Mouse (Mus musculus) testis, adult 2 months (tissue): ENCODE measurements around the gene Procr. TPM values are rescaled to one million over a fixed set of nuclear protein-coding genes. Genes with fewer than 3 reads are reported as not detected.

Experiments
- H3K27ac ChIP-seq: fragments of 200-500 bp; 2 replicates; pipeline ENCODE4 v1.5.1; 2012; ENCODE audit warnings: low read depth, low read length; ENCODE audit not compliant: control insufficient read depth, insufficient read depth
- H3K27me3 ChIP-seq: fragments of 200-500 bp; 2 replicates; pipeline ENCODE4 v1.6.1; 2012; ENCODE audit warnings: mild to moderate bottlenecking, low read length, moderate library complexity; ENCODE audit not compliant: control insufficient read depth, insufficient read depth
- H3K36me3 ChIP-seq: fragments of 200-500 bp; 2 replicates; pipeline ENCODE4 v1.6.1; 2012; ENCODE audit warnings: mild to moderate bottlenecking, low read length; ENCODE audit not compliant: control insufficient read depth, insufficient read depth
- H3K4me1 ChIP-seq: fragments of 200-500 bp; 2 replicates; pipeline ENCODE4 v1.6.1; 2012; ENCODE audit warnings: low read length; ENCODE audit not compliant: control insufficient read depth, insufficient read depth
- H3K4me3 ChIP-seq: fragments of 200-500 bp; 2 replicates; pipeline ENCODE4 v1.5.1; 2012; ENCODE audit warnings: low read depth, mild to moderate bottlenecking, low read length, moderate library complexity, mixed read lengths; ENCODE audit not compliant: control insufficient read depth
- CTCF ChIP-seq: fragments of 200-500 bp; IDR thresholded peaks from 2 replicates; pipeline ENCODE4 v1.5.1; 2012; ENCODE audit warnings: low read depth, mild to moderate bottlenecking, inconsistent platforms, low read length, moderate library complexity; ENCODE audit not compliant: control insufficient read depth, insufficient read depth, insufficient replicate concordance
- POLR2A ChIP-seq: fragments of 200-500 bp; IDR thresholded peaks from 2 replicates; pipeline ENCODE4 v1.6.1; 2012; ENCODE audit warnings: low read depth, mild to moderate bottlenecking, inconsistent platforms, low read length, moderate library complexity; ENCODE audit not compliant: control insufficient read depth
- polyA plus RNA-seq: library from polyadenylated mRNA; depleted of rRNA; stranded (reverse); fragments of >200 nt; gene quantifications from 2 replicates; pipeline ENCODE4 v1.2.3, GENCODE M21; 2012

Procr gene
- polyA plus RNA-seq, 1 experiment = 0.22 TPM

DNA sequence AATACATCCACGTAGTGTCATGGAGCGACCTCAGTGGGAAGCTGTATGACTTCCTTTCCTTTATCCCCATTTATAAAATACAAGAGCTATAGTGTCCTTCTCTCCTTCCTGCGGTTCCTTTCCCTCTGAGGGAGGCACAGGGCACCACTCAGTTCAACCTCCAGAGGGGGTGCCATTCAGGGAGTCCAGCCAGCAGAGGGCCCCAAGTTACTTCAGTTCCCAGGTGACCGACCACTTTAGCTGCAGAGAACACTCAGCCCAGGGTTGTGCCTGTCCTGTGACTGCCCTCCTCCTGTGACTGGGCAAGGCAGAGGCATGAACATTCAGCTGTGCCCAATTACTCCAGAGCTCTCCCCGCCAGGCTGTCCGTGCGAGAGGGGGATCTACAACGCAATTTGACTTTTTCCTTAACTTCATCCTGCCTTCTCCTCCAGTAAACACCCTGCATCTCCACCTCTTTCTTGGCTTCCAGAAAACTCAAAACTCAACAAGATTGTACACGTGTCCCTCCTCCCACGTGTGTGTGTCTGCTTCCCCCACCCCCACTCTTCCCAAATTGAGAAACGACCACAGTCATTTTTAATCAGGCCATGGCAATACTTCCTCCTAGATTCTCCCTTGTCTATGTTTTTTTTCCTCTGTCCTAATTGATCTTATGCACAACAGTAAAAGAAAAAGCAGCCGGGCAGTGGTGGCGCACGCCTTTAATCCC is 6.1 kb downstream of the Procr start:
- H3K27ac ChIP-seq = no peak overlapping the region
- 0 out of 2 replicates have a peak, but pooled peaks cover 4% of the 10 kb centered on the region for H3K27me3 ChIP-seq
- peaks cover 8% of the 10 kb centered on the region for H3K4me1 ChIP-seq
- no peak overlapping the region for H3K4me3 ChIP-seq
- no peak for TF ChIP-seq POLR2A
- no peak for TF ChIP-seq CTCF
- H3K36me3 ChIP-seq = no peaks in the 10 kb centered on the region

DNA sequence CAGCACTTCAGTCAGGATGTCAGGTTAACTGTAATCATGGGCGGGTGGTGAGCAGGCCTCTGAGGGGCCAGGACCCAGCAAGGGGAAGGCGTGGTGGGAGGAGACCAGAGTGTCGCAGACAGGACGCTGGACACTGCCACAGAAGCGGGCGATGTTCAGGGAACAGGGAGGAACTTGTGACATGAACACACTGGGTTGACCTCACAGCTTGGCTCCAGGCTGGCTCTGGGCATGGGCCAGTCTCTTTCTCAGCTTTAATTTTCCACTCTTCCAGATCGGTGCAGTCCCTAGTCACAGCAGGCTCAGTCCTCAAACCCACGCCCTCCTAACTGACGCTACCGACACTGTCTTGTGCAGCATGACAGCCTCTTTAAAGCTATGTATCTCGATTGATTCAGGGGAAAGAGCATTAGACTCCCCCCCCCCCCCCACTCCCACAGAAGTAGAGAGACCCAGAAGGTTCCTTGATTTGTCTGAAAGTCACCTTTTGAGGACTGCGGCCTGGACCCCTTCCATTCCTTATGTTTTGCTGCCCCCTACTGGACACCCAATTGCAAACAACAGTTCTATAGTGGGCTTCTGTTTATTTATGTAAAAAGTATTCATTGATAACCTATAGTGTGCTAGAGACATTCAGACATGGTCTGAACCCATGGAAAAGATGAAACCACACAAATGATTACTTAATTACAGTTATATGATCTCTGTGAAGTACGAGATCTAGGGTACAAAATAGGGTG is 13.9 kb downstream of the Procr start:
- H3K27me3 ChIP-seq = no peaks in the 10 kb centered on the region
- H3K27ac ChIP-seq = no peak overlapping the region
- peaks cover 3% of the 10 kb centered on the region for H3K4me1 ChIP-seq
- no peak overlapping the region for H3K4me3 ChIP-seq
- no peaks in the 10 kb centered on the region for H3K36me3 ChIP-seq
- no peak for TF ChIP-seq POLR2A
- no peak for TF ChIP-seq CTCF

DNA sequence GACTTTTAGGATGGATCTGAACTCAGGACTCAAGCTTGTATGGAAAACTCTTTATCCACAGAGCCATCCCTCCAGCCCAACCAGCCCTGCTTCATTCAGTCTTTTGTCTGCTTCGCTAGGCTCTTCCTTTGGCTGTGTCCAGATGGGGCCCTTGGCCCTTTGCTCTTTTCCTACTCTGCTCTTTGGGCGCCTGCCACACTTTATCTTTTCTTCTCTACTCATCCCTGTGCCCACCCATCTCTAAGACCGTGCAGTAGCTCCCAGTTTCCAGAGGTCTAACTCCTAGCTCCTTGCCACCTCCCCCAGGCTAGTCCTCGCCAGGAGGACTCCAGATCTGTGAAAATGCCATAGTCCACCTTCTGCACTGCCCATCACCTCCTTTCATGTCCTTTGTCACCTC is 22.7 kb downstream of the Procr start:
- no peak overlapping the region for H3K27ac ChIP-seq
- H3K4me1 ChIP-seq = peaks cover 10% of the 10 kb centered on the region
- no peak overlapping the region for H3K4me3 ChIP-seq
- peaks cover 5% of the 10 kb centered on the region for H3K27me3 ChIP-seq
- H3K36me3 ChIP-seq = no peaks in the 10 kb centered on the region
- TF ChIP-seq CTCF (no peak), POLR2A (no peak)

DNA sequence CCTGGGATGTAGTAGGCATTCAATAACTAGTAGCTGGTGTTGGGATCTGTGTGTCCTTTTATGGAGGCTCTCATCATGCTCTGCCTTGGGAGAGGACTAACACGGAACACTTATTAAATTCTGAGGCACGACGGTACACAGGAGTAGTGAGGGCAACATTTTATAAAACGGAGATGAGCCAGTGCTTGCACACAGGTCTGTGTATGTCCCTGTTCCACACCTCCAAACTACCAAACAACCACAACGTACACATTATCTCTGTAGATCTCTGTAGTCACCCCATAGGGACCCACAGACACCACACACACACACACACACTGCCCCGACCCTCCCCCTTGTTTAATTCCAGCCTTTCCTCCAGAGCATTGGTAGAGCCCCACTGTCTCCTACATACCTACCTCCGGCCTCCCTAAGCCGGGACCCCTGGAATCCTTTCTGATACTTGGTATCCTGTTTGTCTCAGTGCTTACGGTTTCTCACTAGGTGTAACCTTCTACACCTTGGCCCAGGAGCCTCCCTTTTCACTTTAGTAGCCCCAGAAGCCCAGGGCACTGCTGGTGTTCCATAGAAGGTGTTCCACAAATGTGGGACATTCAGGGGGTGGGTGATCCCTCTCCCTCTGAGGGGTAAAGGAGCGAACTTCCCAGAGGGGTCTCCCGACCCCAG is 23.5 kb downstream of the Procr start:
- Histone ChIP-seq H3K36me3 (no peaks in the 10 kb centered on the region), H3K27ac (no peak overlapping the region), H3K4me3 (no peak overlapping the region; the same call in 1 of the 2 replicates), H3K27me3 (peaks cover 5% of the 10 kb centered on the region), H3K4me1 (peaks cover 10% of the 10 kb centered on the region)
- no peak for TF ChIP-seq POLR2A
- no peak for TF ChIP-seq CTCF

DNA sequence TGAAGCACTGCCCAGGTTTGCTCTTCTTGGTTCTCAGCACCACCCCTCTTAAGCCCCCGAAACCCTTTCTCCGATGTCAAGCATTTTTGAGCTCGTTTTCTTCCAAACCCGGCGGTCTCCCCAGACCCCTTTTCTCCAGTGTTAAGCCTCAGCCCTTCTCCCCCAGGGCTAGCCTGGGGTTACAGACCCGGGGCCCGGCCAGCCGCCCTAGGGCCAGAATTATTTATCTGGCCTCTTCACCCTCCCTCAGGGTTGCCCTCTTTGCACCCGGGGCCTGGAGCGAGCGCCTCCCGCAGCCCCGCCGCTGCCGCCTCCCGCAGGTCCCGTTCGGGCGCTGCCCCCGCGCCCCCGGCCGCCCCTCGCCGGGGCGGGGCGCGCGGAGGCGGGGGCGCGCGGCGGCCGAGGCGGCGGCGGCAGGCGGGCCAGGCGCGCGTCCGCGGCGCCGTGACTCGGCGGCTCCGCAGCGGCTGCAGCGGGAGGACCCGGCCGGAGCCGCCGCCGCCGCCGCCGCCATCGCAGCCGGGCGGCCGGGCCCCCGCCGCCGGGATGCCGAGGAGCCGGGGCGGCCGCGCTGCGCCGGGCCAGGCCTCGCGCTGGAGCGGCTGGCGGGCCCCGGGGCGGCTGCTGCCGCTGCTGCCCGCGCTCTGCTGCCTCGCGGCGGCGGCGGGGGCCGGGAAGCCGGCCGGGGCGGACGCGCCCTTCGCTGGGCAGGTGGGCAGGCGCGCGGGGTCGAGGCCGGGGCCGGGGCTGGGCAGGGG is 24.2 kb downstream of the Procr start, which contains the start of gene Mmp24:
Mmp24 (plus strand) TSS at position 416 of the 758 bp plus-strand sequence.
- Histone ChIP-seq H3K36me3 (no peaks in the 10 kb centered on the region), H3K4me1 (peaks cover 10% of the 10 kb centered on the region), H3K27ac (no peak within 1 kb of the TSS), H3K4me3 (peak within 1 kb of the TSS; percentile 87), H3K27me3 (peaks cover 5% of the 10 kb centered on the region)
- TF ChIP-seq POLR2A (no peak), CTCF (no peak)

DNA sequence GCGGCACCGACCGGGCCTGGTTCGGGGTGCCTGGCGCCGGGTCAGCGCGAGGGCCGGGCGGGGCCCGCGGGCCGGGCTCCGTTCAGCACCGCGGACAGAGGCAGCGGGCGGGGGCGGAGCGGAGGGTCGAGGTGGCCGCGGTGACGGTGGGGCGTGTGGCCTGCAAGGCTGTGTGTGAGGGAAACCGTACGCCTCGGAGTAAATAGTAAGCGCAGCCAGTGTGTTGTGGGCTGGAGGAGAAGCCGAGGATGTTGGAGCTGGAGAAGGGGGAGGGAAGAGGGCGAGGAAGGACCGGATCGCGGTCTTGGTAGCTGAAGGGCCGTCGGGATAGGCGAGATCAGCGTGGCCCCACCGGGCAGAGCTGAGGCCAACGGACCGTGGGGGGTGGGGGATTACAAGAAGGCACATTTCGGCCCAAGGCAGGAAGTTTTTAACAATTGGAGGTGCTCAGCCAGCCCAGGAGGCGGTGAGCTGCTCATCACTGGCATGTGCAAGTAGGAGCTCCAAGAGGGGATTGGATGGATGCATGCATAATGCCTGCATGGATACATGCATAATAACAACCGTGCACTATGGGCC is 24.9 kb downstream of the Procr start:
- Histone ChIP-seq H3K36me3 (no peaks in the 10 kb centered on the region), H3K27me3 (peaks cover 5% of the 10 kb centered on the region), H3K4me1 (peaks cover 10% of the 10 kb centered on the region), H3K4me3 (peak overlapping the region; percentile 87), H3K27ac (no peak overlapping the region)
- TF ChIP-seq CTCF (no peak), POLR2A (no peak)
